Mouse (Mus musculus) forebrain, embryonic 11.5 days (tissue): ENCODE data around the gene Gab2. TPM values are rescaled to one million over a fixed set of nuclear protein-coding genes. Genes with fewer than 3 reads are reported as not detected.
A peak's percentile ranks its signal among the peaks of the same experiment; 100 is the strongest.

ENCODE experiments used
- ATAC-seq: fragments of 200-750 bp; cut with Nextera tagmentation; replicated peaks from 2 replicates; pipeline ENCODE4 v1.8.0; 2017; ENCODE audit warnings: moderate TSS enrichment; ENCODE audit not compliant: low FRiP score
- DNase-seq: peaks from one replicate; pipeline ENCODE4 v3.0.0-alpha.2; 2017; ENCODE audit warnings: low spot score
- H3K27ac ChIP-seq: fragments of 300-500 bp; sonication (generic); 2 replicates; pipeline ENCODE4 v1.5.1; 2014; ENCODE audit warnings: low read depth, low read length
- H3K27me3 ChIP-seq: fragments of 300-500 bp; sonication (generic); 2 replicates; pipeline ENCODE4 v1.6.1; 2014; ENCODE audit warnings: mild to moderate bottlenecking, low read length, mixed read lengths; ENCODE audit not compliant: control insufficient read depth, insufficient read depth
- H3K36me3 ChIP-seq: fragments of 300-500 bp; sonication (generic); 2 replicates; pipeline ENCODE4 v1.6.1; 2014; ENCODE audit warnings: mild to moderate bottlenecking, low read length, moderate library complexity, mixed read lengths; ENCODE audit not compliant: control insufficient read depth, insufficient read depth
- H3K4me1 ChIP-seq: fragments of 300-500 bp; sonication (generic); replicated peaks from 2 replicates; pipeline ENCODE4 v1.6.1; 2014; ENCODE audit warnings: low read length, mixed read lengths; ENCODE audit not compliant: control insufficient read depth, insufficient read depth
- H3K4me2 ChIP-seq: fragments of 300-500 bp; sonication (generic); 2 replicates; pipeline ENCODE4 v1.6.1; 2014; ENCODE audit warnings: low read depth, mild to moderate bottlenecking, low read length, moderate library complexity, mixed read lengths; ENCODE audit not compliant: severe bottlenecking
- H3K4me3 ChIP-seq: fragments of 300-500 bp; sonication (generic); 2 replicates; pipeline ENCODE4 v1.5.1; 2014; ENCODE audit warnings: low read depth, low read length
- H3K9ac ChIP-seq: fragments of 300-500 bp; sonication (generic); 2 replicates; pipeline ENCODE4 v1.6.1; 2014; ENCODE audit warnings: low read length
- H3K9me3 ChIP-seq: fragments of 300-500 bp; sonication (generic); 2 replicates; pipeline ENCODE4 v1.6.1; 2016; ENCODE audit warnings: low read length, mixed read lengths; ENCODE audit not compliant: control insufficient read depth
- WGBS: fragments of 180-500 bp; shearing (Covaris S2); extraction: QIAGEN DNeasy Blood & Tissue Kit; methylation state at CpG from one replicate; pipeline ENCODE4 v1.1.7; 2014; 5-methylcytosine and 5-hydroxymethylcytosine counted together
- polyA plus RNA-seq: library from polyadenylated mRNA; unstranded; fragments of >200 nt; fragmentation: Nextera tagmentation; extraction: Ambion mirVana; gene quantifications from 2 replicates; pipeline ENCODE4 v1.2.1, GENCODE M21; 2014

The Gab2 gene
- polyA plus RNA-seq, 1 experiment from 2014 or later: 8.1 TPM

DNA sequence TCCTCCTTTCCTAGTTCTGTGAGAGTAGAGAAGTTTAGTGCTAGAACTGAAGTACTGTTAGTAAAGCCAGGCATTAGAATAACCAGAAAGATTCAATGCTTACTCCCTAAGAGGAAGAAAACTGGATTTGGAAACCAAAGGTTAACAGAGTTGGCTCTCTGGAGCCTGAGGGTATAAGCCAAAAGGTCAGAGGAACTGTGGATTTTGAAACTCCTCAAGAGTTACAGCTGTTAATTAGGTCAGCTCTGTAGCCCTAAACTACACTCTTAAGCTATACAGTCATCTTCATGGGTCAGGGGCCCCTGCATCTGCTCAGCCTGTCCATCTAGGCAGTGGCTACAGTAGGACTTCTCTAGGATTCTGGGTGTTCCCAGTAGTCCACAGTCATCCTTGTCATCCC is 4.4 kb upstream of the Gab2 start:
- Histone ChIP-seq H3K9me3 (no peaks in the 10 kb centered on the region), H3K4me2 (no peak overlapping the region), H3K36me3 (no peaks in the 10 kb centered on the region), H3K9ac (no peak overlapping the region), H3K27ac (no peak overlapping the region), H3K4me3 (no peak overlapping the region), H3K4me1 (0 out of 2 replicates have a peak, but pooled peaks cover 3% of the 10 kb centered on the region), H3K27me3 (no peaks in the 10 kb centered on the region)
- ATAC-seq (no peak), DNase-seq (no peak)

DNA sequence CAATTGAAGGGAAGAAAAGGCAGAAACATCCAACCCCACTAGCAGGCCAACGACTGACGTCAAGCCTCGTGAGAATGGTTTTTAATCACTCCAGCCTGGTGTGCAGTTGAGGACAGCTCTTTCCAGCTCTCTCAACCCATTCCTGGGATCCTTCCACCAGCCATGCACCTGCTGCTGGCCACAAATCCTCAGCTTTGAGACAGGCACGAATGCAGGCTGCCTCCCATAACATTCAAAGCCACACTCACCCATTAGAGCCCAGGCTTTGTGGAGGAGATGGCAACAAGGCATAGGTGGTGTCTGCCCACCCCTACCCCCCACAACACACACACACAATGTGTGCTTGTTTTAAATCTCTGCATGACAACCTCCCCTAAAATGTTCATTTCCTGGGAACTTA is 2.7 kb upstream of the Gab2 start:
- H3K4me2 ChIP-seq: no peak overlapping the region
- H3K4me3 ChIP-seq: no peak overlapping the region
- H3K9me3 ChIP-seq: no peaks in the 10 kb centered on the region
- no peak overlapping the region for H3K9ac ChIP-seq
- ATAC-seq (no peak), DNase-seq (no peak)
- WGBS: 56% methylated on average over 4 of the region's 4 CpGs
- no peaks in the 10 kb centered on the region for H3K27me3 ChIP-seq
- H3K36me3 ChIP-seq: no peaks in the 10 kb centered on the region
- H3K4me1 ChIP-seq: peaks cover 7% of the 10 kb centered on the region
- no peak overlapping the region for H3K27ac ChIP-seq

DNA sequence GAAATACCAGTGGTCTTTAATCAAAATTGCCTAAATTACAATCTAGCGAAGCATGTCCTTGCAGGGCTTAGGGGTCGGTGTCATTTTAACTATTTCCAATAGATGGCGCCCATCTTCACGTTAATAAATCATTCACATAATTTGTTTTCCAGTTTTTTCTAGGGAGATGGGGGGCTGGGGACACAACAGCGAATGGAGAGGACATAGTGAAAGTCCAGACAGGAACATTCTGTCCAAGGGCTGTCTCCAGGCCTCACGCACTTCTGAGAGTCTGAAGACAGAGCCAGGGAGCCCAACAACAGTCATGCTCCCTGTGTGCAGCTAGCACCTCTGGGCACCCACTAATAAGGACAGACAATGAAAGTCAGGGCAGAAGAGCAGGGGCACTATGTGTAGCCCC is 2.2 kb upstream of the Gab2 start:
- DNase-seq (no peak), ATAC-seq (no peak)
- Histone ChIP-seq H3K36me3 (no peaks in the 10 kb centered on the region), H3K4me3 (no peak overlapping the region), H3K4me2 (no peak overlapping the region), H3K9me3 (no peaks in the 10 kb centered on the region), H3K4me1 (peaks cover 7% of the 10 kb centered on the region), H3K27ac (no peak overlapping the region), H3K9ac (no peak overlapping the region), H3K27me3 (no peaks in the 10 kb centered on the region)
- WGBS: 18% methylated on average over 6 of the region's 6 CpGs

DNA sequence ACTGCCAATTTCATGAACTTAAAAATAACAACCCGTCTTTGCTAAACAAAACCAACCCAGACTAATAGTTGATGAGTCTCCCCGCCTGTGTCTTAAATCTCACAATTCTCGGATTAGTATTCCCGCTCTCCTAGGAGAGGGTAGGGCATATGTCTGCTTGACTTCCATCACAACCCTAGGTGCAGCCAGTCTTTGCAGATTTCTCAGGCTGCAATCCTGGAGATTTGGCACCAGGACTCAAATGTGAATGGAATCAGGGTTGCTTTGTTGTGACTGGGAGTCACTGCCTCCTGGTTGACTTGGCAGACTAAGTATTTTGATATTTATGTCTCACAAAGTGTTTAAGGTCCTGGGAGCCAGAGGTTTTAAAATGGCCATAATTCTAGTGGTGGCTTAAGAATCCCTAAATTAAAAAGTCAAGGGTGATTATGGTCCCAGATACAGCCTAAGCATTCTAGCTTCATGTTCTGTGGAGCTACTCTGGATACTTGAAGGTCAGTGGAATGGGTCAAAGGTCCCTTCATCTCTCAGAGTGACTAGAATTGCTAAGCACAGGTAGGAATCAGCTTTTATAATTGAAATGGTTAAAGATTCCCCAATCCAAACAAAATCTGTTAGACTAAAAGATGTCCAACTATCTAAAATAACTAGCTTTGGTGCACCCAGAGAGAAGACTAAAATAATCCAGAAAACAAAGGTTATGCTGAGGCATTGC is 1.6 kb upstream of the Gab2 start:
- peaks cover 7% of the 10 kb centered on the region for H3K4me1 ChIP-seq
- DNase-seq (no peak), ATAC-seq (no peak)
- no peaks in the 10 kb centered on the region for H3K9me3 ChIP-seq
- H3K4me2 ChIP-seq: no peak overlapping the region
- no peaks in the 10 kb centered on the region for H3K27me3 ChIP-seq
- H3K27ac ChIP-seq: no peak overlapping the region
- H3K4me3 ChIP-seq: no peak overlapping the region
- WGBS: 75% methylated on average over 4 of the region's 4 CpGs
- no peak overlapping the region for H3K9ac ChIP-seq
- no peaks in the 10 kb centered on the region for H3K36me3 ChIP-seq

DNA sequence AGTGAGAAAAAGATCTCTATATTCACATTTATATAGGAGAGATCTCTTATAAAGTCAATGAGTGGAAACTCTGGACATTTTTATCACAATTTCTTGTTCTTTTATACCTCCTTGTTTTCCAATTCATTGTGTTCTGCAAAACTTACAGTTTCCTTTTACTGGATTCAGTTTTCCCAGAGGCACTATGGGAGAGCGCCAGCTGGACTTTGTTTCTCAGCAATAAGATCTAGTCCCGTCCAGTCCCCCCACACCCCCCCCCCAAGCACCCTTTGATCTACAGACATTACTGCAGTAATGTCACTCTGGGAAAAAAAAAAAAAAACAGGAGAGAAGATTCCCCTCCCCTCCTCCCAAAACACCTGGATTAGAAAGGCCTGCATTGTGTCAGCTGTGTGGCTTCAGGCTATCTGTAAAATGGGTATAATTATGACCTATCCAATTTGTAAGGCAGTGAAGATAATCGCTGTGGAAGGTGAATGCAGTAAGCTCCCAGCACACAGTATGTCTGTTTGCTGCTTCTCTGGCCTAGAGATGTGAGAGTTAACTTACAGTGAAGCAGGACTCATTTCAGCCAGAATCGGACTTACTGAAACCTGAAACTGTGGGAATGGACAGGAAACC is 655 bp upstream of the Gab2 start:
- no peaks in the 10 kb centered on the region for H3K9me3 ChIP-seq
- H3K4me1 ChIP-seq: peaks cover 7% of the 10 kb centered on the region
- no peak overlapping the region for H3K27ac ChIP-seq
- H3K4me3 ChIP-seq: peak overlapping the region; percentile 76
- H3K9ac ChIP-seq: peak overlapping the region; percentile 87; the same call in 1 of the 2 replicates
- ATAC-seq: no peak
- peak overlapping the region; percentile 72 for H3K4me2 ChIP-seq
- no peak for DNase-seq
- no peaks in the 10 kb centered on the region for H3K27me3 ChIP-seq
- no peaks in the 10 kb centered on the region for H3K36me3 ChIP-seq
- WGBS: 36% methylated on average over 4 of the region's 4 CpGs

DNA sequence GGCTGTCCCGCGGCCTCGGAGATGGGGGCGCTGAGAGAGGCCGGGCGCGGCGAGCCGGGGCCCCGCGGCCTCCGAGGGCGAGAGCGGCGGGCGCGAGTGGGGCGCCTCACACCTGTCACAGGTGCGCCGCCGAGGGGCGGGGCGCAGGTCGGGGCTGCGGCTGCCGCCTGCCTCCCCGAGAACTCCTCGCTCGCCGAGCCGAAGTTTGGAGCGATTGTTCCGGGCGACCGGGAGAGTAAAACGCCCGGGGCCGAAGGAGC is 503 bp downstream of the Gab2 start:
- 1% methylated on average over 38 of the region's 38 CpGs for WGBS
- Histone ChIP-seq H3K36me3 (no peaks in the 10 kb centered on the region), H3K4me3 (peak overlapping the region; percentile 76), H3K9ac (peak overlapping the region; percentile 87), H3K9me3 (no peaks in the 10 kb centered on the region), H3K27ac (peak overlapping the region; percentile 8; the same call in 1 of the 2 replicates), H3K27me3 (no peaks in the 10 kb centered on the region), H3K4me2 (peak overlapping the region; percentile 72), H3K4me1 (peaks cover 7% of the 10 kb centered on the region)
- no peak for DNase-seq
- ATAC-seq: no peak

DNA sequence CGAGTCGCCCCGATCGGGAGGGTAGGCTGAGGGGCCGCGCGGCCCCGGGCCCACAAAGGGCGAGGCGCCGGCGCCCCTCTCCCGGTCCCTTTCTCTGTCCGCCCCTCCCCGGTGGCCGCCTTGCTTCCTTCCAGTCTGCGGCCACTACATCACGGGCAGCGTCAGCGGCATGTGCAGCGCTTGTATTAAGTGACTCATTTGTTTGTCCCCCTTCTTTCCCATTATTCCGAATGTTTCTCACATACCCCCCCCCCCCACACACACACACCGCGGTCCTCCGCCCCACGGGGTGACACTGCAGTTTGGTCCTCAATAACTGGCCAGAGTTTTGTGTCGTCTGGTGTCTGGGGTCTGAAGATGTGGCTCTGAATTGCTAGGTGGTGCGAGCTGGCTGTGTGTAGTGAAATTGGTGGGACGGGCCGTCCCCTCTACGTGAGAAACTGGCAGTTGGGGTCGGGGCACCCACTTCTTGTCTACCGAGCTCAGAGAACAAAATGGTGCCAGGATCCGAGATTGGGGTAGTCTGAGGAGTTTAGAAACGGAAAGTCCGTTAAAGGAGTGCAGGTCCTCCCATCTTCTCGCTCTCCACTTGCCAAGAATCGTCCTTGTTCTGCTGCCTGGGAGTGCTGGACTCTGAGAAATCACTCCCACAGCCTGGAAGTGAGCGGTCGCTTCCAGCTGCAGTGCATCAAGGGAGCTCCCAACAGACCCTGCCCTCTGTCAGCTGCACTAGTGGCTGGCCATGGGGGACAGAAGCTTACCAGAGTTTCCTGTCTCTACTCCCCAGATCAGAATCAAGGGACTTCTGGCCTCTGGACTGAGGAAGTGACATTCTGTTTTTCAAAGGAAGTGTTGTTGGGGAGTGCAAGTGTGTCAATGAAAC is 1.1 kb downstream of the Gab2 start:
- H3K36me3 ChIP-seq: no peaks in the 10 kb centered on the region
- 0 out of 2 replicates have a peak overlapping the region, but pooled peaks have one; percentile 12 for H3K27ac ChIP-seq
- ATAC-seq (peak; percentile 70), DNase-seq (peak; percentile 75)
- peak overlapping the region; percentile 72 for H3K4me2 ChIP-seq
- no peaks in the 10 kb centered on the region for H3K27me3 ChIP-seq
- H3K9me3 ChIP-seq: no peaks in the 10 kb centered on the region
- H3K4me3 ChIP-seq: peak overlapping the region; percentile 76
- H3K9ac ChIP-seq: peak overlapping the region; percentile 87
- WGBS: under 1% methylated on average over 40 of the region's 40 CpGs
- peaks cover 7% of the 10 kb centered on the region for H3K4me1 ChIP-seq

DNA sequence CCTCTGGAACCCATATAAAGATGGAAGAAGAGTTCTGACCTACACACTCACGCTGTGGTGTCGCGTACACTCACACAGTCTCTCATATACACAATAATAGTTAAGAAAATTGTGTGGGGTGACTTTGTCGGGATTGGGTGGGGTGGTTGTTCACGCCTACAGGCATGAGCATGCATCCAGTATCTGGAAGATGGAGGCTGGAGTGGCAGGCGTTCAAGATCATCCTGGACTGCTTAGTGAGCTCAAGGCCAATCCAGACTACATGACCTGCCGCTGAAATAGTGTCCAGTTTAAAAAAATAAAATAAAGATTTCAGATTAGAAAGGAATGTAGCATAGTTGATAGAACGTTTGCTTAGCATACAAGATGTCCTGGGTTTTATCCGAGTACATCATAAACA is 2.2 kb downstream of the Gab2 start:
- no peak overlapping the region for H3K9ac ChIP-seq
- no peak for DNase-seq
- no peak overlapping the region for H3K27ac ChIP-seq
- no peaks in the 10 kb centered on the region for H3K9me3 ChIP-seq
- H3K36me3 ChIP-seq: no peaks in the 10 kb centered on the region
- H3K4me2 ChIP-seq: no peak overlapping the region
- H3K27me3 ChIP-seq: no peaks in the 10 kb centered on the region
- ATAC-seq: no peak
- whole genome bisulfite sequencing: 85% methylated on average over 9 of the region's 9 CpGs
- H3K4me3 ChIP-seq: no peak overlapping the region
- peaks cover 7% of the 10 kb centered on the region for H3K4me1 ChIP-seq
